Mouse (Mus musculus) olfactory bulb, adult 2 months (tissue): ENCODE measurements around the gene Ctsh. TPM values are rescaled to one million over a fixed set of nuclear protein-coding genes. Genes with fewer than 3 reads are reported as not detected.
A peak's percentile ranks its signal among the peaks of the same experiment; 100 is the strongest.
"Not testable (repeated sequence)": the region's sequence is repeated elsewhere in the genome, so short reads cannot be mapped to it uniquely, and the experiment has no call there.

Experiments used
- H3K27ac ChIP-seq: fragments of 200-500 bp; 2 replicates; pipeline ENCODE4 v1.5.1; 2012; ENCODE audit warnings: low read depth, low read length; ENCODE audit not compliant: insufficient read depth
- H3K4me1 ChIP-seq: fragments of 200-500 bp; 2 replicates; pipeline ENCODE4 v1.6.1; 2012; ENCODE audit warnings: low read length; ENCODE audit not compliant: control insufficient read depth, insufficient read depth
- H3K4me3 ChIP-seq: fragments of 200-500 bp; 2 replicates; pipeline ENCODE4 v1.5.1; 2012; ENCODE audit warnings: mild to moderate bottlenecking, low read depth, low read length, moderate library complexity; ENCODE audit not compliant: insufficient read depth
- CTCF ChIP-seq: fragments of 200-500 bp; IDR thresholded peaks from 2 replicates; pipeline ENCODE4 v1.5.1; 2012; ENCODE audit warnings: low read depth, mild to moderate bottlenecking, low read length, moderate library complexity; ENCODE audit not compliant: insufficient read depth
- POLR2A ChIP-seq: fragments of 200-500 bp; IDR thresholded peaks from 2 replicates; pipeline ENCODE4 v1.6.1; 2012; ENCODE audit warnings: mild to moderate bottlenecking, low read depth, low read length, moderate library complexity; ENCODE audit not compliant: insufficient read depth
- WGBS: fragments of 180-500 bp; shearing (Covaris S2); methylation state at CpG from one replicate; pipeline ENCODE4 v1.1.7; 2018; 5-methylcytosine and 5-hydroxymethylcytosine counted together
- polyA plus RNA-seq: library from polyadenylated mRNA; stranded (reverse); fragments of >200 nt; gene quantifications from 2 replicates; pipeline ENCODE4 v1.2.4, GENCODE M21; 2012; ENCODE audit warnings: low replicate concordance; ENCODE audit not compliant: missing spikeins, insufficient read depth, insufficient read length

Ctsh gene
- polyA plus RNA-seq, 1 experiment: not detected

- 88% methylated on average over 4 of the region's 4 CpGs for WGBS
- Histone ChIP-seq H3K4me1 (no peaks in the 10 kb centered on the region), H3K27ac (no peak overlapping the region), H3K4me3 (no peak overlapping the region)
- TF ChIP-seq CTCF (no peak), POLR2A (no peak)
Observed at GRCm38 (mm10) chr9:90033922-90034321, 20.0 kb upstream of the Ctsh start.

- H3K27ac ChIP-seq: no peak overlapping the region
- WGBS: 97% methylated on average over 2 of the region's 2 CpGs
- H3K4me1 ChIP-seq: no peaks in the 10 kb centered on the region
- TF ChIP-seq POLR2A: no peak
- no peak for TF ChIP-seq CTCF
- no peak overlapping the region for H3K4me3 ChIP-seq
Observed at GRCm38 (mm10) chr9:90035168-90035567, 18.8 kb upstream of the Ctsh start.

GRCm38 (mm10) chr9:90035794-90036193, 18.2 kb upstream of the Ctsh start:
- Histone ChIP-seq H3K4me1 (no peaks in the 10 kb centered on the region), H3K4me3 (no peak overlapping the region), H3K27ac (no peak overlapping the region)
- WGBS: 98% methylated on average over 3 of the region's 3 CpGs
- TF ChIP-seq CTCF (no peak), POLR2A (no peak)

DNA sequence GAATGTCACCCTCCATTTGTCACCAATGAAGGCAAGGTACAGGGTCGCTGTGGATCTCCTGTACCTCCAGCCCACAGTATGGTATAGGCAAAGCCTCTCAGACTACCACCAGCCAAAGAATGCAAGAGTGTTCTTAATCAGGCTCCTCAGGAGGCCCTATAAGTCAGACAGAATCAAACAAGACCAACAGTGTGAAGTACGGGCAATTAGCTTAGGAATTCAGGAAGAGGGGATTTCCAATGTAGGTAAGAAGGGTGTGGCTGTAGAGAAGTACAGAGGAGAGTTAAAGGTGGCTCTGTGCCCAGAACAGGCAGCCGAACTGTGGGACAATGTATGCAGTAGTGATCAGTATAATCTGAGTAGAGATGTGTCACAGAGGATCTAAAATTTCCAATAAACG, 17.6 kb upstream of the Ctsh start:
- Histone ChIP-seq H3K4me3 (no peak overlapping the region), H3K4me1 (no peaks in the 10 kb centered on the region), H3K27ac (no peak overlapping the region)
- 85% methylated on average over 4 of the region's 4 CpGs for WGBS
- TF ChIP-seq POLR2A: no peak
- TF ChIP-seq CTCF: no peak

DNA sequence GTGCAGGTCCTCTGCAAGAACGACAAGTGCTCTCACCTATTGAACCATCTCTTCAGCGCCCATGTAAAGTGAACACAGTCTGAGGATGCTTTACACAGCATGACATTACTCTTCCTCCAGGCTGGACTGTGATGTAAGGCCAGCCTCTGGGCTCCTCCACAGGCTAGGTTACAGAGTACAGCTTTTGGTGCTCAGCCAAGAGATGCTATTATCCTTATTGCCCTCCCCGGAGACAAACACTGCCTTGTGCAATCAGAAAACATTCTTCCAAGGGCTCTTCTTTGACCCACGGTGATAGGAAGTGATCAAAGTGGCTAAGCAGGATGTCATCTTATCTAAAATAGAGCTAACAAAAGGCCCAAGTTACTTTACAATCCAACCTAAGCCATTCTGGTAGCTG, 15.4 kb upstream of the Ctsh start:
- no peak overlapping the region for H3K27ac ChIP-seq
- no peak for TF ChIP-seq POLR2A
- no peak for TF ChIP-seq CTCF
- H3K4me3 ChIP-seq: no peak overlapping the region
- no peaks in the 10 kb centered on the region for H3K4me1 ChIP-seq
- 63% methylated on average over 4 of the region's 4 CpGs for WGBS

- no peak overlapping the region for H3K27ac ChIP-seq
- H3K4me1 ChIP-seq: no peaks in the 10 kb centered on the region
- WGBS: 93% methylated on average over 2 of the region's 2 CpGs
- H3K4me3 ChIP-seq: no peak overlapping the region
- TF ChIP-seq CTCF (no peak), POLR2A (no peak)
Observed at GRCm38 (mm10) chr9:90040916-90041315, 13.0 kb upstream of the Ctsh start.

DNA sequence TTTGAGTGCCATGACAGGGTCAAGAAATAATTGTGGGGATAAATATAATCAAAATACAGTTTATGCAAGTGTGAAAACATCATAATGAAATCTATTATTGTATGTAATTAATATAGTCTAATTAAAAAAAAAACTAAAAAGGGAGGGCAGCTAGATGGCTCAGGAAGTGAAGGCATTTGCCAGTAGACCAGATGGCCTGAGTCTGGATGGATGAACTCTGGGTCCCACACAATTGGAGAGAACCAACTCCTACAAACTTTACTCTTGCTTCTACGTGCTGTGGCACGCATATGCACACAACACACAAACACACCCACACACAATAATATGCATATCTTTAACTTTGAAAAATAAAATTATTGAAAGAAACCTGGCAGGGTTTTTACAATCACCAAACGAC, 12.4 kb upstream of the Ctsh start:
- WGBS: 95% methylated on average over 3 of the region's 3 CpGs
- Histone ChIP-seq H3K27ac (no peak overlapping the region), H3K4me3 (no peak overlapping the region), H3K4me1 (no peaks in the 10 kb centered on the region)
- TF ChIP-seq POLR2A: no peak
- no peak for TF ChIP-seq CTCF

- WGBS: 92% methylated on average over 8 of the region's 8 CpGs
- not testable (repeated sequence) for H3K4me1 ChIP-seq, H3K27ac ChIP-seq, H3K4me3 ChIP-seq
Observed at GRCm38 (mm10) chr9:90042906-90043305, 11.0 kb upstream of the Ctsh start.

- H3K27ac ChIP-seq: no peak overlapping the region
- TF ChIP-seq POLR2A (no peak), CTCF (no peak)
- 94% methylated on average over 7 of the region's 7 CpGs for WGBS
- H3K4me3 ChIP-seq: no peak overlapping the region
- H3K4me1 ChIP-seq: no peaks in the 10 kb centered on the region
Observed at GRCm38 (mm10) chr9:90045191-90045590, 8.8 kb upstream of the Ctsh start.

DNA sequence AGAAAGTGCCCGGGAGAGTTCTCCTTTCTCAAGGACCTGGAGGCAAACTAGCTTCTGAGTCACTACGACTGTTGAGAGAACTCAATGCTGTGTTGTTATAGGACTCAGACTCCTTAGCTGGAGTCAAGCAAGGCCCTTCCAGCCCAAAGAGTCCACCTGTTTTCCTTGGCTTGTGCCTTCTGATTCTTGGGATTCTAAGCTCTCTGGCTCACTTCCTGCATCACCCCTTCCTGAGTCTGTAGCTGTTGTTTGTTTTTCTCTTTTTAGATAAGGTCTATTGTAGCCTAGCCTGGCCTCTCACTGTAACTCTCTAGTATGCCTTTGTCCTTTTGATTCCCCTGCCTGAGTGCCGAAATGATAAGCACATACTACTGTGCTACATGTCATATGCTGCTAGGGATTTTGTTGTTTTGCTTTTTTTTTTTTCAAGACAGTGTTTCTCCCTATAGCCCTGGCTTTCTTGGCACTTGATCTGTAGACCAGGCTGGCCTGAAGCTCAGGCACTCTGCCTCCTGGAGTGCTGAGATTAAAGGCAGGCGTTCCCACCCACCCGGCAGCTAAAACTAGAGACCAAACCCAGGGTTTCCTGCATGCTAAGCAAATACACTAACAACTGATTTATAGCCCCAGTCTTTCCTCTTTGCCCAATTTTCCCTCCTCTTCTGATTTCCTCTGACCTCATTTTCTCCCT, 5.9 kb upstream of the Ctsh start:
- no peak for TF ChIP-seq CTCF
- no peak for TF ChIP-seq POLR2A
- H3K4me1 ChIP-seq: no peaks in the 10 kb centered on the region
- no peak overlapping the region for H3K4me3 ChIP-seq
- WGBS: 62% methylated on average over 5 of the region's 5 CpGs
- H3K27ac ChIP-seq: 0 out of 2 replicates have a peak overlapping the region, but pooled peaks have one; percentile 37
